Mouse (Mus musculus): ENCODE measurements around the gene 2310022B05Rik. TPM values are rescaled to one million over a fixed set of nuclear protein-coding genes. Genes with fewer than 3 reads are reported as not detected.

2310022B05Rik gene
- polyA plus RNA-seq, 1 experiment from 2014 or later = 32.1 TPM

GRCm38 (mm10) chr8:124681077-124681791 is 18.1 kb upstream of the 2310022B05Rik start:
- H3K27ac ChIP-seq = no peak overlapping the region
- H3K9me3 ChIP-seq = no peaks in the 10 kb centered on the region
- H3K4me2 ChIP-seq (replicated peaks) = no peak overlapping the region
- H3K4me3 ChIP-seq = no peak overlapping the region
- no peaks in the 10 kb centered on the region for H3K27me3 ChIP-seq
- 82% methylated on average over 10 of the region's 10 CpGs for WGBS
- ATAC-seq (ENCODE audit: insufficient number of reproducible peaks, insufficient read depth, low FRiP score, low TSS enrichment) = no peak
- H3K4me1 ChIP-seq = no peaks in the 10 kb centered on the region
- H3K9ac ChIP-seq = no peak overlapping the region
- peaks cover 66% of the 10 kb centered on the region for H3K36me3 ChIP-seq

GRCm38 (mm10) chr8:124678246-124678645 is 15.1 kb upstream of the 2310022B05Rik start:
- WGBS = 94% methylated on average over 13 of the region's 13 CpGs
- ATAC-seq (ENCODE audit: insufficient number of reproducible peaks, insufficient read depth, low FRiP score, low TSS enrichment) = no peak
- H3K4me1 ChIP-seq = no peaks in the 10 kb centered on the region

GRCm38 (mm10) chr8:124677486-124677885 is 14.3 kb upstream of the 2310022B05Rik start:
- Histone ChIP-seq H3K9me3 (no peaks in the 10 kb centered on the region), H3K36me3 (peaks cover 55% of the 10 kb centered on the region), H3K27ac (no peak overlapping the region), H3K4me3 (no peak overlapping the region), H3K27me3 (no peaks in the 10 kb centered on the region), H3K4me2 (replicated peaks) (no peak overlapping the region), H3K4me1 (peaks cover 2% of the 10 kb centered on the region; the same call in 1 of the 2 replicates), H3K9ac (no peak overlapping the region; the same call in 1 of the 2 replicates)
- 52% methylated on average over 12 of the region's 12 CpGs for WGBS
- 0 out of 2 replicates have a peak, but pooled peaks have one; percentile 44 for ATAC-seq (ENCODE audit: insufficient number of reproducible peaks, insufficient read depth, low FRiP score, low TSS enrichment)

More at GRCm38 (mm10) chr8:124678246-124678645, 15.1 kb upstream of the 2310022B05Rik start:
- no peaks in the 10 kb centered on the region for H3K27me3 ChIP-seq
- no peak overlapping the region for H3K9ac ChIP-seq
- no peak overlapping the region for H3K4me2 ChIP-seq (replicated peaks)
- no peak overlapping the region for H3K4me3 ChIP-seq
- H3K36me3 ChIP-seq = peaks cover 57% of the 10 kb centered on the region
- H3K9me3 ChIP-seq = no peaks in the 10 kb centered on the region
- no peak overlapping the region for H3K27ac ChIP-seq

- no peak overlapping the region for H3K27ac ChIP-seq
- peaks cover 2% of the 10 kb centered on the region; the same call in 1 of the 2 replicates for H3K4me1 ChIP-seq
- 92% methylated on average over 7 of the region's 7 CpGs for WGBS
- no peaks in the 10 kb centered on the region for H3K9me3 ChIP-seq
- H3K4me2 ChIP-seq (replicated peaks) = no peak overlapping the region
- H3K4me3 ChIP-seq = no peak overlapping the region
- ATAC-seq (ENCODE audit: insufficient number of reproducible peaks, insufficient read depth, low FRiP score, low TSS enrichment) = 0 out of 2 replicates have a peak, but pooled peaks have one; percentile 11
- H3K27me3 ChIP-seq = no peaks in the 10 kb centered on the region
- peaks cover 53% of the 10 kb centered on the region for H3K36me3 ChIP-seq
- no peak overlapping the region; the same call in 1 of the 2 replicates for H3K9ac ChIP-seq
Measured at GRCm38 (mm10) chr8:124677078-124677477, 13.9 kb upstream of the 2310022B05Rik start.

GRCm38 (mm10) chr8:124676661-124677060 is 13.5 kb upstream of the 2310022B05Rik start:
- Histone ChIP-seq H3K4me1 (peaks cover 2% of the 10 kb centered on the region; the same call in 1 of the 2 replicates), H3K27ac (no peak overlapping the region), H3K9me3 (no peaks in the 10 kb centered on the region), H3K27me3 (no peaks in the 10 kb centered on the region), H3K9ac (no peak overlapping the region; the same call in 1 of the 2 replicates), H3K4me3 (no peak overlapping the region), H3K36me3 (peaks cover 50% of the 10 kb centered on the region), H3K4me2 (replicated peaks) (no peak overlapping the region)
- ATAC-seq (ENCODE audit: insufficient number of reproducible peaks, insufficient read depth, low FRiP score, low TSS enrichment) = no peak
- 93% methylated on average over 4 of the region's 4 CpGs for WGBS

- no peaks in the 10 kb centered on the region for H3K9me3 ChIP-seq
- H3K36me3 ChIP-seq = peaks cover 28% of the 10 kb centered on the region
- 87% methylated on average over 2 of the region's 2 CpGs for WGBS
- H3K27ac ChIP-seq = no peak overlapping the region
- no peak overlapping the region for H3K4me2 ChIP-seq (replicated peaks)
- H3K27me3 ChIP-seq = no peaks in the 10 kb centered on the region
- no peak overlapping the region for H3K9ac ChIP-seq
- H3K4me1 ChIP-seq = peaks cover 2% of the 10 kb centered on the region; the same call in 1 of the 2 replicates
- ATAC-seq (ENCODE audit: insufficient number of reproducible peaks, insufficient read depth, low FRiP score, low TSS enrichment) = no peak
- no peak overlapping the region for H3K4me3 ChIP-seq
Measured at GRCm38 (mm10) chr8:124672345-124672744, 9.2 kb upstream of the 2310022B05Rik start.

- Histone ChIP-seq H3K36me3 (peaks cover 17% of the 10 kb centered on the region), H3K4me1 (peaks cover 4% of the 10 kb centered on the region; the same call in 1 of the 2 replicates), H3K27ac (no peak overlapping the region), H3K9me3 (no peaks in the 10 kb centered on the region), H3K4me2 (replicated peaks) (no peak overlapping the region), H3K9ac (no peak overlapping the region), H3K4me3 (no peak overlapping the region), H3K27me3 (no peaks in the 10 kb centered on the region)
- no peak for ATAC-seq (ENCODE audit: insufficient number of reproducible peaks, insufficient read depth, low FRiP score, low TSS enrichment)
- 74% methylated on average over 3 of the region's 3 CpGs for WGBS
Measured at GRCm38 (mm10) chr8:124668798-124669197, 5.6 kb upstream of the 2310022B05Rik start.

- Histone ChIP-seq H3K9ac (no peak overlapping the region), H3K4me1 (peaks cover 35% of the 10 kb centered on the region), H3K36me3 (no peaks in the 10 kb centered on the region), H3K4me2 (replicated peaks) (no peak overlapping the region), H3K27me3 (no peaks in the 10 kb centered on the region), H3K4me3 (no peak overlapping the region), H3K27ac (no peak overlapping the region), H3K9me3 (no peaks in the 10 kb centered on the region)
- ATAC-seq (ENCODE audit: insufficient number of reproducible peaks, insufficient read depth, low FRiP score, low TSS enrichment) = no peak
- WGBS = 77% methylated on average over 3 of the region's 3 CpGs
Measured at GRCm38 (mm10) chr8:124664414-124664813, 1.2 kb upstream of the 2310022B05Rik start.

- 53% methylated on average over 4 of the region's 4 CpGs for WGBS
- no peak for ATAC-seq (ENCODE audit: insufficient number of reproducible peaks, insufficient read depth, low FRiP score, low TSS enrichment)
- Histone ChIP-seq H3K4me1 (peaks cover 39% of the 10 kb centered on the region), H3K4me2 (replicated peaks) (peak overlapping the region; percentile 77), H3K27me3 (no peaks in the 10 kb centered on the region), H3K9me3 (no peaks in the 10 kb centered on the region), H3K27ac (peak overlapping the region; percentile 90), H3K36me3 (no peaks in the 10 kb centered on the region), H3K4me3 (peak overlapping the region; percentile 93), H3K9ac (peak overlapping the region; percentile 95)
Measured at GRCm38 (mm10) chr8:124663874-124664230, 683 bp upstream of the 2310022B05Rik start.

GRCm38 (mm10) chr8:124662446-124663111 is 590 bp downstream of the 2310022B05Rik start:
- peak overlapping the region; percentile 95 for H3K9ac ChIP-seq
- peak overlapping the region; percentile 93 for H3K4me3 ChIP-seq
- peak; percentile 45 for ATAC-seq (ENCODE audit: insufficient number of reproducible peaks, insufficient read depth, low FRiP score, low TSS enrichment)
- H3K36me3 ChIP-seq = no peaks in the 10 kb centered on the region
- WGBS = under 1% methylated on average over 49 of the region's 49 CpGs
- H3K4me1 ChIP-seq = peaks cover 44% of the 10 kb centered on the region
- H3K27me3 ChIP-seq = no peaks in the 10 kb centered on the region
- H3K4me2 ChIP-seq (replicated peaks) = peak overlapping the region; percentile 77
- H3K9me3 ChIP-seq = no peaks in the 10 kb centered on the region
- H3K27ac ChIP-seq = peak overlapping the region; percentile 90

- Histone ChIP-seq H3K27me3 (no peaks in the 10 kb centered on the region), H3K4me2 (replicated peaks) (peak overlapping the region; percentile 77), H3K9me3 (no peaks in the 10 kb centered on the region), H3K27ac (no peak overlapping the region), H3K9ac (peak overlapping the region; percentile 95; the same call in 1 of the 2 replicates), H3K36me3 (no peaks in the 10 kb centered on the region), H3K4me3 (peak overlapping the region; percentile 93), H3K4me1 (peaks cover 44% of the 10 kb centered on the region)
- WGBS = 38% methylated on average over 9 of the region's 9 CpGs
- ATAC-seq (ENCODE audit: insufficient number of reproducible peaks, insufficient read depth, low FRiP score, low TSS enrichment) = no peak
Measured at GRCm38 (mm10) chr8:124661781-124662180, 1.4 kb downstream of the 2310022B05Rik start.

GRCm38 (mm10) chr8:124658415-124658814 is 4.8 kb downstream of the 2310022B05Rik start:
- Histone ChIP-seq H3K9ac (no peak overlapping the region), H3K27ac (no peak overlapping the region), H3K9me3 (no peaks in the 10 kb centered on the region), H3K4me1 (peaks cover 44% of the 10 kb centered on the region), H3K4me3 (no peak overlapping the region), H3K36me3 (no peaks in the 10 kb centered on the region), H3K27me3 (no peaks in the 10 kb centered on the region), H3K4me2 (replicated peaks) (no peak overlapping the region)
- WGBS = 59% methylated on average over 2 of the region's 2 CpGs
- no peak for ATAC-seq (ENCODE audit: insufficient number of reproducible peaks, insufficient read depth, low FRiP score, low TSS enrichment)
